In genomic region chr6:88858341-88858740, GRCm38 (mm10) we compare ENCODE assay signal across 22 mouse cellular contexts. TPM values are rescaled to one million over a fixed set of nuclear protein-coding genes. Genes with fewer than 3 reads are reported as not detected.
DNase-seq lines count a peak whose midpoint lies in the region; ATAC-seq and TF ChIP-seq lines count a peak whose summit lies in the region.
"Had no signal": no experiment of that assay in that cellular context is flagged by ENCODE, and none has a peak within 500 bp of the region (broad histone marks: within the 10 kb centered on the region; RNA-seq: fewer than 3 reads in every experiment).

No protein-coding gene starts in this region.

- WGBS in embryonic facial prominence, embryonic 14.5 days: 49% methylated on average over 7 of the region's 7 CpGs
- 70% methylated on average over 7 of the region's 7 CpGs for WGBS in embryonic facial prominence, embryonic 10.5 days
- WGBS in heart, embryonic 13.5 days: 49% methylated on average over 7 of the region's 7 CpGs
- 44% methylated on average over 7 of the region's 7 CpGs for WGBS in kidney, postnatal 0 days
- 50% methylated on average over 7 of the region's 7 CpGs for WGBS in neural tube, embryonic 15.5 days
- WGBS in liver, postnatal 0 days (ENCODE audit: insufficient replicate concordance): 76% methylated on average over 7 of the region's 7 CpGs

- no peak for TF ChIP-seq EP300 in liver, postnatal 0 days (IDR thresholded peaks at IDR 0.05; ENCODE audit: low read depth)

- peak; percentile 60 for DNase-seq in embryonic facial prominence, embryonic 14.5 days (ENCODE audit: low spot score)
- DNase-seq in embryonic facial prominence, embryonic 10.5 days (ENCODE audit: low spot score): no peak
- no peak for DNase-seq in heart, adult 8-10 months (ENCODE audit: low spot score)
- DNase-seq in kidney, postnatal 0 days (ENCODE audit: low spot score): peak; percentile 42
- DNase-seq in kidney, postnatal 10 days: no peak
- DNase-seq in liver, postnatal 0 days: no peak
- DNase-seq: adrenal gland, postnatal 14 days; cerebellum, adult 8-10 months; heart, postnatal 36 days; kidney, adult 18-20 months; kidney, postnatal 14 days; layer of hippocampus, postnatal 36 days; liver; lung, postnatal 14 days; retina, postnatal 1 day had no signal

- TF ChIP-seq CTCF in kidney, postnatal 0 days (IDR thresholded peaks at IDR 0.05; ENCODE audit: low read depth): no peak
- TF ChIP-seq CTCF in liver, postnatal 0 days (IDR thresholded peaks at IDR 0.05; ENCODE audit: low read depth): no peak

- peaks cover 21% of the 10 kb centered on the region for H3K36me3 ChIP-seq in embryonic facial prominence, embryonic 14.5 days (ENCODE audit: control insufficient read depth, insufficient read depth, low read length)
- peaks cover 35% of the 10 kb centered on the region for H3K36me3 ChIP-seq in embryonic facial prominence, embryonic 10.5 days (replicated peaks)
- peaks cover 24% of the 10 kb centered on the region for H3K36me3 ChIP-seq in heart, embryonic 13.5 days
- H3K36me3 ChIP-seq in kidney, postnatal 0 days (ENCODE audit: insufficient read depth, low read length): no peaks in the 10 kb centered on the region
- peaks cover 74% of the 10 kb centered on the region for H3K36me3 ChIP-seq in neural tube, embryonic 15.5 days
- no peaks in the 10 kb centered on the region for H3K36me3 ChIP-seq in liver, postnatal 0 days (replicated peaks; ENCODE audit: insufficient read depth, low read length)
- H3K36me3 ChIP-seq: G1E had no signal

- peak; percentile 53 for ATAC-seq in embryonic facial prominence, embryonic 14.5 days (ENCODE audit: low read depth)
- no peak for ATAC-seq in heart, embryonic 13.5 days (ENCODE audit: extremely low read depth, insufficient number of reproducible peaks, low FRiP score, low TSS enrichment)
- no peak for ATAC-seq in kidney, postnatal 0 days (replicated peaks; ENCODE audit: low FRiP score, low read depth)
- ATAC-seq in neural tube, embryonic 15.5 days (ENCODE audit: low FRiP score): no peak
- no peak for ATAC-seq in liver, postnatal 0 days
- ATAC-seq: activated CD4-positive, CD25-positive, alpha-beta regulatory T cell, adult 4 months; forebrain, embryonic 14.5 days; midbrain, embryonic 13.5 days had no signal

- H3K4me1 ChIP-seq in embryonic facial prominence, embryonic 14.5 days (ENCODE audit: control insufficient read depth, insufficient read depth, low read length): no peaks in the 10 kb centered on the region
- H3K4me1 ChIP-seq in embryonic facial prominence, embryonic 10.5 days: 0 out of 2 replicates have a peak, but pooled peaks cover 2% of the 10 kb centered on the region
- H3K4me1 ChIP-seq in heart, embryonic 13.5 days: peaks cover 32% of the 10 kb centered on the region
- no peaks in the 10 kb centered on the region for H3K4me1 ChIP-seq in kidney, postnatal 0 days (replicated peaks; ENCODE audit: insufficient read depth, low read length)
- peaks cover 15% of the 10 kb centered on the region for H3K4me1 ChIP-seq in neural tube, embryonic 15.5 days
- H3K4me1 ChIP-seq in liver, postnatal 0 days (ENCODE audit: insufficient read depth): peaks cover 5% of the 10 kb centered on the region; the same call in 1 of the 2 replicates

- no peaks in the 10 kb centered on the region for H3K27me3 ChIP-seq in embryonic facial prominence, embryonic 14.5 days (replicated peaks; ENCODE audit: control insufficient read depth, insufficient read depth, low read length)
- no peaks in the 10 kb centered on the region for H3K27me3 ChIP-seq in embryonic facial prominence, embryonic 10.5 days (replicated peaks; ENCODE audit: low read depth, poor library complexity, severe bottlenecking)
- 0 out of 2 replicates have a peak, but pooled peaks cover 5% of the 10 kb centered on the region for H3K27me3 ChIP-seq in heart, embryonic 13.5 days (replicated peaks)
- no peaks in the 10 kb centered on the region for H3K27me3 ChIP-seq in kidney, postnatal 0 days (ENCODE audit: insufficient read depth, low read length)
- no peaks in the 10 kb centered on the region for H3K27me3 ChIP-seq in neural tube, embryonic 15.5 days (replicated peaks)
- 0 out of 2 replicates have a peak, but pooled peaks cover 2% of the 10 kb centered on the region for H3K27me3 ChIP-seq in liver, postnatal 0 days (ENCODE audit: insufficient read depth, low read length)
- H3K27me3 ChIP-seq: midbrain, embryonic 13.5 days had no signal

- H3K4me2 ChIP-seq in embryonic facial prominence, embryonic 14.5 days (ENCODE audit: low read depth, low read length): no peak overlapping the region
- H3K4me2 ChIP-seq in heart, embryonic 13.5 days: no peak overlapping the region
- H3K4me2 ChIP-seq in kidney, postnatal 0 days (ENCODE audit: low read length): no peak overlapping the region
- H3K4me2 ChIP-seq in neural tube, embryonic 15.5 days: no peak overlapping the region
- no peak overlapping the region for H3K4me2 ChIP-seq in liver, postnatal 0 days (ENCODE audit: low read depth, low read length)
- H3K4me2 ChIP-seq: midbrain, embryonic 13.5 days had no signal

- 0 out of 2 replicates have a peak overlapping the region, but pooled peaks have one; percentile 34 for H3K9ac ChIP-seq in embryonic facial prominence, embryonic 14.5 days (ENCODE audit: low read depth, low read length)
- H3K9ac ChIP-seq in heart, embryonic 13.5 days: peak overlapping the region; percentile 47; the same call in 1 of the 2 replicates
- no peak overlapping the region for H3K9ac ChIP-seq in kidney, postnatal 0 days (ENCODE audit: low read depth, low read length)
- no peak overlapping the region for H3K9ac ChIP-seq in neural tube, embryonic 15.5 days (replicated peaks)
- H3K9ac ChIP-seq in liver, postnatal 0 days (replicated peaks): no peak overlapping the region
- H3K9ac ChIP-seq: midbrain, embryonic 13.5 days had no signal

- H3K4me3 ChIP-seq in embryonic facial prominence, embryonic 14.5 days (ENCODE audit: low read depth, low read length): no peak overlapping the region
- no peak overlapping the region for H3K4me3 ChIP-seq in embryonic facial prominence, embryonic 10.5 days
- H3K4me3 ChIP-seq in heart, embryonic 13.5 days: no peak overlapping the region
- H3K4me3 ChIP-seq in kidney, postnatal 0 days (replicated peaks; ENCODE audit: low read depth, low read length): no peak overlapping the region
- no peak overlapping the region for H3K4me3 ChIP-seq in neural tube, embryonic 15.5 days (replicated peaks)
- H3K4me3 ChIP-seq in liver, postnatal 0 days (ENCODE audit: low read depth, low read length): no peak overlapping the region
- H3K4me3 ChIP-seq: layer of hippocampus, adult 2 months; midbrain, embryonic 13.5 days had no signal

- no peaks in the 10 kb centered on the region; the same call in 1 of the 2 replicates for H3K9me3 ChIP-seq in embryonic facial prominence, embryonic 14.5 days (ENCODE audit: control insufficient read depth, low read length)
- no peaks in the 10 kb centered on the region for H3K9me3 ChIP-seq in embryonic facial prominence, embryonic 10.5 days
- H3K9me3 ChIP-seq in heart, embryonic 13.5 days: 0 out of 2 replicates have a peak, but pooled peaks cover 6% of the 10 kb centered on the region
- no peaks in the 10 kb centered on the region for H3K9me3 ChIP-seq in kidney, postnatal 0 days (replicated peaks; ENCODE audit: low read length)
- no peaks in the 10 kb centered on the region for H3K9me3 ChIP-seq in neural tube, embryonic 15.5 days (replicated peaks)
- H3K9me3 ChIP-seq in liver, postnatal 0 days (ENCODE audit: low read length): no peaks in the 10 kb centered on the region
- H3K9me3 ChIP-seq: midbrain, embryonic 13.5 days had no signal

- no peak overlapping the region for H3K27ac ChIP-seq in embryonic facial prominence, embryonic 14.5 days (replicated peaks; ENCODE audit: low read depth, low read length)
- H3K27ac ChIP-seq in embryonic facial prominence, embryonic 10.5 days (replicated peaks): no peak overlapping the region
- peak overlapping the region; percentile 96 for H3K27ac ChIP-seq in heart, embryonic 13.5 days (replicated peaks)
- no peak overlapping the region for H3K27ac ChIP-seq in kidney, postnatal 0 days
- 0 out of 2 replicates have a peak overlapping the region, but pooled peaks have one; percentile 35 for H3K27ac ChIP-seq in neural tube, embryonic 15.5 days (replicated peaks)
- no peak overlapping the region for H3K27ac ChIP-seq in liver, postnatal 0 days (ENCODE audit: low read depth)
- H3K27ac ChIP-seq: layer of hippocampus, adult 2 months had no signal

RNA-seq across cellular contexts. Expression of gene Podxl2, which starts 16.5 kb away (rescaled TPM):
- 83.4 and 95.9 TPM in 2 replicates for polyA plus RNA-seq in embryonic facial prominence, embryonic 14.5 days (2014; fragmentation: Nextera tagmentation; extraction: Ambion mirVana)
- 52.1 and 56.3 TPM in 2 replicates for polyA plus RNA-seq in embryonic facial prominence, embryonic 10.5 days (2016; fragmentation: Nextera tagmentation; extraction: Ambion mirVana)
- polyA plus RNA-seq in heart, embryonic 13.5 days (2015; fragmentation: Nextera tagmentation; extraction: Ambion mirVana): 44.1 and 46.1 TPM in 2 replicates
- 10 to 100 TPM; 13.7 to 14.8 (median 14.2) TPM for total RNA-seq in heart, adult 8-10 months (2022)
- 50.6 and 54.2 TPM in 2 replicates for polyA plus RNA-seq in kidney, postnatal 0 days (2015; fragmentation: Nextera tagmentation; extraction: Ambion mirVana)
- 504 and 640 TPM in 2 replicates for polyA plus RNA-seq in neural tube, embryonic 15.5 days (2015; fragmentation: Nextera tagmentation; extraction: Ambion mirVana)
- 1.1 and 1.3 TPM in 2 replicates for polyA plus RNA-seq in liver, postnatal 0 days (2015; fragmentation: Nextera tagmentation; extraction: Ambion mirVana)
- polyA plus RNA-seq: activated CD4-positive, CD25-positive, alpha-beta regulatory T cell, adult 4 months; G1E had no signal

RNA-seq across cellular contexts. Expression of gene Abtb1, which starts 16.6 kb away (rescaled TPM):
- polyA plus RNA-seq in embryonic facial prominence, embryonic 14.5 days (2014; fragmentation: Nextera tagmentation; extraction: Ambion mirVana): 21.0 and 25.9 TPM in 2 replicates
- 25.2 and 26.4 TPM in 2 replicates for polyA plus RNA-seq in embryonic facial prominence, embryonic 10.5 days (2016; fragmentation: Nextera tagmentation; extraction: Ambion mirVana)
- 23.7 and 26.0 TPM in 2 replicates for polyA plus RNA-seq in heart, embryonic 13.5 days (2015; fragmentation: Nextera tagmentation; extraction: Ambion mirVana)
- total RNA-seq in heart, adult 8-10 months (2022): 10 to 100 TPM; 18.8 to 27.6 (median 23.8) TPM
- polyA plus RNA-seq in kidney, postnatal 0 days (2015; fragmentation: Nextera tagmentation; extraction: Ambion mirVana): 41.0 and 42.8 TPM in 2 replicates
- 42.4 and 45.4 TPM in 2 replicates for polyA plus RNA-seq in neural tube, embryonic 15.5 days (2015; fragmentation: Nextera tagmentation; extraction: Ambion mirVana)
- 36.2 and 39.1 TPM in 2 replicates for polyA plus RNA-seq in liver, postnatal 0 days (2015; fragmentation: Nextera tagmentation; extraction: Ambion mirVana)

RNA-seq across cellular contexts. Expression of gene Mcm2, which starts 40.2 kb away (rescaled TPM):
- polyA plus RNA-seq in embryonic facial prominence, embryonic 14.5 days (2014; fragmentation: Nextera tagmentation; extraction: Ambion mirVana): 94.6 and 117 TPM in 2 replicates
- polyA plus RNA-seq in embryonic facial prominence, embryonic 10.5 days (2016; fragmentation: Nextera tagmentation; extraction: Ambion mirVana): 262 and 280 TPM in 2 replicates
- polyA plus RNA-seq in heart, embryonic 13.5 days (2015; fragmentation: Nextera tagmentation; extraction: Ambion mirVana): 98.1 and 98.3 TPM in 2 replicates
- total RNA-seq in heart, adult 8-10 months (2022): 1 to 10 TPM; 4.7 to 6.7 (median 5.6) TPM
- 59.3 and 73.1 TPM in 2 replicates for polyA plus RNA-seq in kidney, postnatal 0 days (2015; fragmentation: Nextera tagmentation; extraction: Ambion mirVana)
- 20.5 and 52.5 TPM in 2 replicates for polyA plus RNA-seq in neural tube, embryonic 15.5 days (2015; fragmentation: Nextera tagmentation; extraction: Ambion mirVana)
- 42.1 and 53.6 TPM in 2 replicates for polyA plus RNA-seq in liver, postnatal 0 days (2015; fragmentation: Nextera tagmentation; extraction: Ambion mirVana)

RNA-seq across cellular contexts. Expression of gene Tpra1, which starts 43.7 kb away (rescaled TPM):
- 44.9 and 52.1 TPM in 2 replicates for polyA plus RNA-seq in embryonic facial prominence, embryonic 14.5 days (2014; fragmentation: Nextera tagmentation; extraction: Ambion mirVana)
- 54.4 and 56.7 TPM in 2 replicates for polyA plus RNA-seq in embryonic facial prominence, embryonic 10.5 days (2016; fragmentation: Nextera tagmentation; extraction: Ambion mirVana)
- polyA plus RNA-seq in heart, embryonic 13.5 days (2015; fragmentation: Nextera tagmentation; extraction: Ambion mirVana): 39.8 and 47.0 TPM in 2 replicates
- total RNA-seq in heart, adult 8-10 months (2022): 10 to 100 TPM; 29.0 to 36.3 (median 32.2) TPM
- polyA plus RNA-seq in kidney, postnatal 0 days (2015; fragmentation: Nextera tagmentation; extraction: Ambion mirVana): 62.2 and 71.1 TPM in 2 replicates
- polyA plus RNA-seq in neural tube, embryonic 15.5 days (2015; fragmentation: Nextera tagmentation; extraction: Ambion mirVana): 88.1 and 91.7 TPM in 2 replicates
- polyA plus RNA-seq in liver, postnatal 0 days (2015; fragmentation: Nextera tagmentation; extraction: Ambion mirVana): 32.2 and 33.9 TPM in 2 replicates

Comparison
In these comparisons a context has a peak if more than half of its experiments do, and no peak if none do; other contexts are left out.
1. DNase-seq: peak in embryonic facial prominence, embryonic 14.5 days (single experiment) and kidney, postnatal 0 days (single experiment); none in embryonic facial prominence, embryonic 10.5 days (single experiment), heart, adult 8-10 months (single experiment), kidney, postnatal 10 days (single experiment) and liver, postnatal 0 days (single experiment).
2. H3K27ac ChIP-seq: peak in heart, embryonic 13.5 days (single experiment) and neural tube, embryonic 15.5 days (single experiment); none in embryonic facial prominence, embryonic 14.5 days (single experiment), embryonic facial prominence, embryonic 10.5 days (single experiment), kidney, postnatal 0 days (single experiment) and liver, postnatal 0 days (single experiment).
3. H3K9ac ChIP-seq: peak in embryonic facial prominence, embryonic 14.5 days (single experiment) and heart, embryonic 13.5 days (single experiment); none in kidney, postnatal 0 days (single experiment), neural tube, embryonic 15.5 days (single experiment) and liver, postnatal 0 days (single experiment).
4. RNA of gene Podxl2, which starts 16.5 kb away (polyA plus RNA-seq): 504 to 640 TPM in neural tube, embryonic 15.5 days, 83.4 to 95.9 TPM in embryonic facial prominence, embryonic 14.5 days, 52.1 to 56.3 TPM in embryonic facial prominence, embryonic 10.5 days, 50.6 to 54.2 TPM in kidney, postnatal 0 days and 44.1 to 46.1 TPM in heart, embryonic 13.5 days; 1.1 to 1.3 TPM in liver, postnatal 0 days; every median in the first group is over 10 times any median in the second.